In the genomic region with DNA sequence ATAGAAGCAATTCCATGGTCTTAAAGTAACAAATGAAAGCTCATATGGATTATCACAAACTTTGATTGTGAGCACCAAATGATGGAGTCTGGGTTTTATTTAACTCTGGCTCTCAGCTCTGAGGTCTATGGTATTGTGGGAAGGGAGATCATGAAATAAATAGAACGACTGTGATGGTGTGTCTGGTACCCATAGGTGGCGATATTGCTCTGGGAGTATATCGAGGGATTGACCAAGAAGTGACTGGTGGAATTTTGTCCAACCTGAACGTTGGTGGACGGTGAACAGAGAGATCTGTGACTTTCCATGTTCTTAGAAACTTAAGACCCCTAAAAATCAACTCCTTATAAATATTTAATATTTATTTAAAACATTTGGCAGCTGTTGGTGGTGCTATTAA, we compare ENCODE assay signal across 9 mouse cellular contexts.
DNase-seq lines count a peak whose midpoint lies in the region; ATAC-seq lines count a peak whose summit lies in the region.
"Had no signal": no experiment of that assay in that cellular context is flagged by ENCODE, and none has a peak within 500 bp of the region (broad histone marks: within the 10 kb centered on the region; RNA-seq: fewer than 3 reads in every experiment).

No protein-coding gene starts in this region.

- no peak overlapping the region for H3K9ac ChIP-seq in hindbrain, embryonic 16.5 days (ENCODE audit: low read depth, low read length)
- H3K9ac ChIP-seq in neural tube, embryonic 12.5 days: no peak overlapping the region
- H3K9ac ChIP-seq: hindbrain, embryonic 15.5 days had no signal

- no peaks in the 10 kb centered on the region for H3K36me3 ChIP-seq in hindbrain, embryonic 10.5 days
- H3K36me3 ChIP-seq in hindbrain, embryonic 16.5 days (ENCODE audit: control insufficient read depth, insufficient read depth, low read length): no peaks in the 10 kb centered on the region
- H3K36me3 ChIP-seq in neural tube, embryonic 12.5 days: no peaks in the 10 kb centered on the region
- H3K36me3 ChIP-seq: hindbrain, embryonic 15.5 days had no signal

- no peaks in the 10 kb centered on the region for H3K4me1 ChIP-seq in hindbrain, embryonic 10.5 days (replicated peaks)
- H3K4me1 ChIP-seq in hindbrain, embryonic 16.5 days (ENCODE audit: control insufficient read depth, insufficient read depth, low read depth, low read length): no peaks in the 10 kb centered on the region
- no peaks in the 10 kb centered on the region for H3K4me1 ChIP-seq in neural tube, embryonic 12.5 days
- H3K4me1 ChIP-seq: hindbrain, embryonic 15.5 days had no signal

- no peaks in the 10 kb centered on the region for H3K27me3 ChIP-seq in hindbrain, embryonic 10.5 days (ENCODE audit: insufficient read depth, poor library complexity, severe bottlenecking)
- no peaks in the 10 kb centered on the region for H3K27me3 ChIP-seq in hindbrain, embryonic 16.5 days (replicated peaks; ENCODE audit: control insufficient read depth, insufficient read depth, low read length)
- H3K27me3 ChIP-seq in neural tube, embryonic 12.5 days (replicated peaks): no peaks in the 10 kb centered on the region
- H3K27me3 ChIP-seq: hindbrain, embryonic 15.5 days had no signal

- no peak overlapping the region for H3K4me3 ChIP-seq in hindbrain, embryonic 10.5 days
- no peak overlapping the region for H3K4me3 ChIP-seq in hindbrain, embryonic 16.5 days (ENCODE audit: low read length)
- H3K4me3 ChIP-seq in neural tube, embryonic 12.5 days: no peak overlapping the region
- H3K4me3 ChIP-seq: hindbrain, embryonic 15.5 days had no signal

- 37% methylated on average over 5 of the region's 5 CpGs for WGBS in hindbrain, embryonic 10.5 days
- 32% methylated on average over 5 of the region's 5 CpGs for WGBS in hindbrain, embryonic 16.5 days
- WGBS in neural tube, embryonic 12.5 days: 34% methylated on average over 5 of the region's 5 CpGs

- no peak overlapping the region for H3K4me2 ChIP-seq in hindbrain, embryonic 16.5 days (ENCODE audit: low read length)
- no peak overlapping the region for H3K4me2 ChIP-seq in neural tube, embryonic 12.5 days (replicated peaks)
- H3K4me2 ChIP-seq: hindbrain, embryonic 15.5 days had no signal

- H3K9me3 ChIP-seq in hindbrain, embryonic 10.5 days: no peaks in the 10 kb centered on the region
- H3K9me3 ChIP-seq in hindbrain, embryonic 16.5 days (ENCODE audit: control insufficient read depth, low read length): no peaks in the 10 kb centered on the region
- H3K9me3 ChIP-seq in neural tube, embryonic 12.5 days: no peaks in the 10 kb centered on the region
- H3K9me3 ChIP-seq: hindbrain, embryonic 15.5 days had no signal

- DNase-seq in hindbrain, embryonic 10.5 days (ENCODE audit: low spot score): peak; percentile 14
- peak; percentile 9 for DNase-seq in urinary bladder, postnatal 14 days (ENCODE audit: low spot score)
- DNase-seq in urinary bladder, adult 18-20 months (ENCODE audit: low spot score in 2 of 2): no peak
- peak; percentile 77 for DNase-seq in embryo, embryonic 10.5 days (ENCODE audit: low spot score)
- no peak for DNase-seq in spleen, adult 18-20 months
- DNase-seq in B cell, adult 2 months: no peak

- no peak overlapping the region for H3K27ac ChIP-seq in hindbrain, embryonic 10.5 days
- H3K27ac ChIP-seq in hindbrain, embryonic 16.5 days (ENCODE audit: low read depth, low read length): no peak overlapping the region
- H3K27ac ChIP-seq in neural tube, embryonic 12.5 days: no peak overlapping the region
- H3K27ac ChIP-seq: hindbrain, embryonic 15.5 days had no signal

- no peak for ATAC-seq in hindbrain, embryonic 16.5 days
- 0 out of 2 replicates have a peak, but pooled peaks have one; percentile 13 for ATAC-seq in neural tube, embryonic 12.5 days (ENCODE audit: low FRiP score, low read depth)

Comparison
In these comparisons a context has a peak if more than half of its experiments do, and no peak if none do; other contexts are left out.
1. DNase-seq: peak in hindbrain, embryonic 10.5 days (single experiment), urinary bladder, postnatal 14 days (single experiment) and embryo, embryonic 10.5 days (single experiment); none in urinary bladder, adult 18-20 months (0 of 2), spleen, adult 18-20 months (0 of 2) and B cell, adult 2 months (0 of 2).